Mouse (Mus musculus): ENCODE measurements at regions not wholly inside any gene's neighbourhood (a gene's known extent, or its start where the extent isn't known, plus 50 kb on each side); places are given as distances from the start of the nearest gene placed in this dataset.

GRCm38 (mm10) chr3:144011456-144012025 lies 193.5 kb downstream of the Lmo4 start:
- TF ChIP-seq CTCF (IDR thresholded peaks at IDR 0.05; ENCODE audit: low read depth, low read length) (no peak), POLR2A (IDR thresholded peaks at IDR 0.05; ENCODE audit: extremely low read depth, insufficient read depth, low read length) (no peak)

Data from liver, adult 2 months (tissue).